Comparison of ENCODE assay signal across 18 mouse cellular contexts in the genomic region with DNA sequence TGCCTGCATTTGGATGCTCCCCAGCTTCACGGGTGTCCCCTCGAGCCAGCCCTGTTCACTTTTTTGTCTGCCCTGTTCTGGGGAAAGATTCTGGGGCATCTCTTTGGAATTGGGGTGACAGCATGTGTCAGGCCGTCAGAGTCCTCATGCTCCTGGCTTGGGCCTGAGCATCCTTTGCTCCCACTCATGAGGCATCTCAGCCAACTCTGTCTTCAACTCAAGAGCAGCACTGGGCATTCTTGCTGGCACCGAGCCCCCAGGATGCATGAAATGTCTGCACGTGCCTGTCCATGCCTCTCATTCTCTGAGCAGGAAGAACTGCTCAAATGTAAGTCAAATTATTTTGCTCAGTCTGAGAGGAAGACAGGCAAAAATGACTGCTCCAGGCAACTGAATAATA.
DNase-seq lines count a peak whose midpoint lies in the region; ATAC-seq lines count a peak whose summit lies in the region.
"Had no signal": no experiment of that assay in that cellular context is flagged by ENCODE, and none has a peak within 500 bp of the region (broad histone marks: within the 10 kb centered on the region; RNA-seq: fewer than 3 reads in every experiment).

No protein-coding gene starts in this region.

- H3K9ac ChIP-seq in neural tube, embryonic 13.5 days, result no peak overlapping the region
- no peak overlapping the region for H3K9ac ChIP-seq in midbrain, embryonic 14.5 days (replicated peaks; ENCODE audit: low read length)
- H3K9ac ChIP-seq: heart, embryonic 12.5 days; lung, embryonic 15.5 days had no signal

- no peak overlapping the region for H3K4me3 ChIP-seq in neural tube, embryonic 13.5 days
- no peak overlapping the region for H3K4me3 ChIP-seq in midbrain, embryonic 14.5 days (replicated peaks; ENCODE audit: low read depth, low read length)
- H3K4me3 ChIP-seq: heart, embryonic 12.5 days; lung, embryonic 15.5 days; megakaryocyte, embryonic 14.5 days had no signal

- DNase-seq in cerebellum, postnatal 25 days, result peak; percentile 56 to 66
- no peak for DNase-seq in neural tube, embryonic 10.5 days (ENCODE audit: extremely low spot score, low spot score)
- DNase-seq in midbrain, embryonic 14.5 days, result no peak
- DNase-seq in gastrocnemius, postnatal 36 days, result no peak
- DNase-seq in spleen, postnatal 36 days (ENCODE audit: low spot score in 2 of 2), result no peak
- DNase-seq: adrenal gland, adult 2 months; gastrocnemius, postnatal 25 days; heart, postnatal 4 days; kidney, adult 18-20 months; kidney, postnatal 36 days; left cerebral cortex, postnatal 4 days; right cerebral cortex, postnatal 4 days had no signal

- peaks cover 29% of the 10 kb centered on the region for H3K4me1 ChIP-seq in neural tube, embryonic 13.5 days (replicated peaks)
- H3K4me1 ChIP-seq in midbrain, embryonic 14.5 days (ENCODE audit: control insufficient read depth, insufficient read depth, low read length), result peaks cover 22% of the 10 kb centered on the region
- H3K4me1 ChIP-seq: lung, embryonic 15.5 days had no signal

- H3K27me3 ChIP-seq in neural tube, embryonic 13.5 days, result no peaks in the 10 kb centered on the region
- no peaks in the 10 kb centered on the region for H3K27me3 ChIP-seq in midbrain, embryonic 14.5 days (ENCODE audit: control insufficient read depth, insufficient read depth, low read length)
- H3K27me3 ChIP-seq: lung, embryonic 15.5 days had no signal

- no peaks in the 10 kb centered on the region for H3K36me3 ChIP-seq in neural tube, embryonic 13.5 days
- no peaks in the 10 kb centered on the region for H3K36me3 ChIP-seq in midbrain, embryonic 14.5 days (ENCODE audit: control insufficient read depth, insufficient read depth, low read length)
- H3K36me3 ChIP-seq: heart, embryonic 12.5 days; lung, embryonic 15.5 days had no signal

- 77% methylated on average over 5 of the region's 5 CpGs for WGBS in neural tube, embryonic 13.5 days
- 70% methylated on average over 5 of the region's 5 CpGs for WGBS in midbrain, embryonic 14.5 days

- H3K9me3 ChIP-seq in neural tube, embryonic 13.5 days, result no peaks in the 10 kb centered on the region
- no peaks in the 10 kb centered on the region for H3K9me3 ChIP-seq in midbrain, embryonic 14.5 days (ENCODE audit: control insufficient read depth, low read length)
- H3K9me3 ChIP-seq: heart, embryonic 12.5 days; lung, embryonic 15.5 days; megakaryocyte, embryonic 14.5 days had no signal

- H3K4me2 ChIP-seq in neural tube, embryonic 13.5 days, result no peak overlapping the region
- no peak overlapping the region for H3K4me2 ChIP-seq in midbrain, embryonic 14.5 days (ENCODE audit: low read length)
- H3K4me2 ChIP-seq: heart, embryonic 12.5 days; liver, embryonic 11.5 days; lung, embryonic 15.5 days had no signal

- H3K27ac ChIP-seq in neural tube, embryonic 13.5 days (replicated peaks), result peak overlapping the region; percentile 76
- peak overlapping the region; percentile 77 for H3K27ac ChIP-seq in midbrain, embryonic 14.5 days (replicated peaks; ENCODE audit: low read depth, low read length)
- H3K27ac ChIP-seq: lung, embryonic 15.5 days had no signal

- intact Hi-C loops in gastrocnemius, postnatal 36 days (cut with DNase I), result no loop called here

- no peak for ATAC-seq in cerebellum, adult (ENCODE audit: insufficient number of reproducible peaks, low FRiP score, low TSS enrichment)
- no peak for ATAC-seq in neural tube, embryonic 13.5 days (ENCODE audit: low read depth)
- ATAC-seq in midbrain, embryonic 14.5 days (ENCODE audit: low FRiP score, low TSS enrichment), result no peak

Comparison
In these comparisons a context has a peak if more than half of its experiments do, and no peak if none do; other contexts are left out.
1. DNase-seq: peak in cerebellum, postnatal 25 days (2 of 2); none in neural tube, embryonic 10.5 days (single experiment), midbrain, embryonic 14.5 days (single experiment), gastrocnemius, postnatal 36 days (0 of 2) and spleen, postnatal 36 days (0 of 2).